8 mouse cellular contexts compared by ENCODE assay signal in the genomic region with DNA sequence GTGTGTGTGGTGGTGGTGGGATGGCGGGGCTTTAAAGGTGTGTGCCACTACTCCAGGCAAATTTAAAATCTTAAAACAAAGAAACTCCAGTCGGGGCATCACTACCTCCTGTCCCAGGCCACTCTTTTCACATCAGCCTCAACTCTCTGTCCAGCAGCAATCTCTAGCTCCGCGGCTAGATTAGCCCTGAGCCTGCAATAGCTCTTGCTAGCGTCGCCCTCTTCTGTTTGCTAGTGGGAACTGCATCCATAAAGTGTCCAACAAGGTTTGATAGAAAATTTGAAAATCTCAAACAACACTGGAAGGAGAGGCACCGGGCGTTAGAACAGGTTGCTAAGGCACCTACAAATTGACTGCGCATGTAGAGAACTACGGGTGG. TPM values are rescaled to one million over a fixed set of nuclear protein-coding genes. Genes with fewer than 3 reads are reported as not detected.
DNase-seq lines count a peak whose midpoint lies in the region; ATAC-seq and TF ChIP-seq lines count a peak whose summit lies in the region.

No protein-coding gene starts in this region.

- H3K9me3 ChIP-seq in forebrain, embryonic 15.5 days: no peaks in the 10 kb centered on the region
- H3K9me3 ChIP-seq in hindbrain, embryonic 11.5 days (ENCODE audit: control insufficient read depth, low read length): no peaks in the 10 kb centered on the region
- no peaks in the 10 kb centered on the region for H3K9me3 ChIP-seq in lung, embryonic 14.5 days (ENCODE audit: low read depth, low read length)

- no peak for TF ChIP-seq POLR2A in cerebellum, adult 2 months (IDR thresholded peaks at IDR 0.05; ENCODE audit: borderline replicate concordance, insufficient read depth, low read length)

- H3K4me1 ChIP-seq in cerebellum, adult 2 months (ENCODE audit: control insufficient read depth, insufficient read depth, low read length): no peaks in the 10 kb centered on the region
- peaks cover 9% of the 10 kb centered on the region for H3K4me1 ChIP-seq in forebrain, embryonic 15.5 days
- H3K4me1 ChIP-seq in hindbrain, embryonic 11.5 days (replicated peaks; ENCODE audit: control insufficient read depth, insufficient read depth, low read length): peaks cover 2% of the 10 kb centered on the region; the same call in 1 of the 2 replicates
- no peaks in the 10 kb centered on the region; the same call in 1 of the 2 replicates for H3K4me1 ChIP-seq in lung, embryonic 14.5 days (ENCODE audit: insufficient read depth)

- no peaks in the 10 kb centered on the region for H3K36me3 ChIP-seq in forebrain, embryonic 15.5 days
- H3K36me3 ChIP-seq in hindbrain, embryonic 11.5 days (ENCODE audit: control insufficient read depth, insufficient read depth, low read length): no peaks in the 10 kb centered on the region
- H3K36me3 ChIP-seq in lung, embryonic 14.5 days (ENCODE audit: insufficient read depth): no peaks in the 10 kb centered on the region

- peak; percentile 91 for DNase-seq in NIH3T3 (ENCODE audit: low read depth)
- peak; percentile 59 to 70 for DNase-seq in cerebellum, adult 2 months
- DNase-seq in hindbrain, embryonic 11.5 days (ENCODE audit: low spot score): peak; percentile 83
- peak; percentile 53 for DNase-seq in layer of hippocampus, adult 9-10 months (ENCODE audit: low spot score)
- peak; percentile 95 for DNase-seq in lung, embryonic 14.5 days
- DNase-seq in retina, adult 2 months (ENCODE audit: low read depth, low spot score): peak; percentile 49
- DNase-seq in thymus, postnatal 25 days: peak; percentile 80

- 6% methylated on average over 10 of the region's 10 CpGs for WGBS in cerebellum, adult 2 months
- 7% methylated on average over 10 of the region's 10 CpGs for WGBS in forebrain, embryonic 15.5 days
- 9% methylated on average over 10 of the region's 10 CpGs for WGBS in hindbrain, embryonic 11.5 days
- WGBS in lung, embryonic 14.5 days: 3% methylated on average over 10 of the region's 10 CpGs

- no peaks in the 10 kb centered on the region for H3K27me3 ChIP-seq in cerebellum, adult 2 months (ENCODE audit: control insufficient read depth, insufficient read depth, low read length)
- H3K27me3 ChIP-seq in forebrain, embryonic 15.5 days: no peaks in the 10 kb centered on the region
- no peaks in the 10 kb centered on the region for H3K27me3 ChIP-seq in hindbrain, embryonic 11.5 days (ENCODE audit: control insufficient read depth, insufficient read depth, low read length)
- no peaks in the 10 kb centered on the region for H3K27me3 ChIP-seq in lung, embryonic 14.5 days (ENCODE audit: insufficient read depth, low read length)

- no peak overlapping the region for H3K27ac ChIP-seq in cerebellum, adult 2 months (ENCODE audit: insufficient read depth, low read length)
- no peak overlapping the region for H3K27ac ChIP-seq in forebrain, embryonic 15.5 days (replicated peaks)
- H3K27ac ChIP-seq in hindbrain, embryonic 11.5 days (ENCODE audit: low read depth, low read length): no peak overlapping the region
- H3K27ac ChIP-seq in lung, embryonic 14.5 days (ENCODE audit: low read depth): peak overlapping the region; percentile 52; the same call in 1 of the 2 replicates

- H3K4me2 ChIP-seq in forebrain, embryonic 15.5 days (replicated peaks): peak overlapping the region; percentile 42
- H3K4me2 ChIP-seq in hindbrain, embryonic 11.5 days (replicated peaks; ENCODE audit: low read depth, low read length): no peak overlapping the region
- H3K4me2 ChIP-seq in lung, embryonic 14.5 days: peak overlapping the region; percentile 61

- no peak overlapping the region for H3K4me3 ChIP-seq in cerebellum, adult 2 months (replicated peaks; ENCODE audit: insufficient read depth, low read depth, low read length)
- H3K4me3 ChIP-seq in forebrain, embryonic 15.5 days: no peak overlapping the region
- H3K4me3 ChIP-seq in hindbrain, embryonic 11.5 days (ENCODE audit: low read depth, low read length): no peak overlapping the region
- H3K4me3 ChIP-seq in lung, embryonic 14.5 days (ENCODE audit: low read depth, low read length): peak overlapping the region; percentile 25

- H3K9ac ChIP-seq in forebrain, embryonic 15.5 days (replicated peaks): no peak overlapping the region
- no peak overlapping the region for H3K9ac ChIP-seq in hindbrain, embryonic 11.5 days (ENCODE audit: low read depth, low read length)
- no peak overlapping the region for H3K9ac ChIP-seq in lung, embryonic 14.5 days

- ATAC-seq in forebrain, embryonic 15.5 days (replicated peaks): no peak; the same call in 1 of the 2 replicates
- no peak for ATAC-seq in hindbrain, embryonic 11.5 days (ENCODE audit: low FRiP score)
- peak; percentile 59 for ATAC-seq in lung, embryonic 14.5 days (ENCODE audit: insufficient read depth)

- peak; percentile 75 for TF ChIP-seq CTCF in cerebellum, adult 2 months (IDR thresholded peaks at IDR 0.05; ENCODE audit: borderline replicate concordance, insufficient read depth, low read depth, low read length)
- TF ChIP-seq CTCF in lung, embryonic 14.5 days (IDR thresholded peaks at IDR 0.05; ENCODE audit: low read depth): peak; percentile 89

RNA-seq across cellular contexts. Expression of gene Cldn4, which starts 18.7 kb away (rescaled TPM):
- polyA plus RNA-seq in cerebellum, adult 2 months (2012; rRNA removed): 0.07 TPM in 1 of 2 replicates, not detected in the other
- not detected in 2 replicates for polyA plus RNA-seq in forebrain, embryonic 15.5 days (2015; fragmentation: Nextera tagmentation; extraction: Ambion mirVana)
- 7.8 and 10.2 TPM in 2 replicates for polyA plus RNA-seq in hindbrain, embryonic 11.5 days (2014; fragmentation: Nextera tagmentation; extraction: Ambion mirVana)
- 41.9 and 42.4 TPM in 2 replicates for polyA plus RNA-seq in lung, embryonic 14.5 days (2014; fragmentation: Nextera tagmentation; extraction: Ambion mirVana)

RNA-seq across cellular contexts. Expression of gene Cldn3, which starts 20.6 kb away (rescaled TPM):
- polyA plus RNA-seq in cerebellum, adult 2 months (2012; rRNA removed): 0.52 and 0.67 TPM in 2 replicates
- 12.3 and 12.7 TPM in 2 replicates for polyA plus RNA-seq in forebrain, embryonic 15.5 days (2015; fragmentation: Nextera tagmentation; extraction: Ambion mirVana)
- polyA plus RNA-seq in hindbrain, embryonic 11.5 days (2014; fragmentation: Nextera tagmentation; extraction: Ambion mirVana): 3.5 and 5.3 TPM in 2 replicates
- polyA plus RNA-seq in lung, embryonic 14.5 days (2014; fragmentation: Nextera tagmentation; extraction: Ambion mirVana): 137 and 139 TPM in 2 replicates

RNA-seq across cellular contexts. Expression of gene Mettl27, which starts 33.3 kb away (rescaled TPM):
- 9.5 and 10.9 TPM in 2 replicates for polyA plus RNA-seq in cerebellum, adult 2 months (2012; rRNA removed)
- polyA plus RNA-seq in forebrain, embryonic 15.5 days (2015; fragmentation: Nextera tagmentation; extraction: Ambion mirVana): 8.8 and 10.1 TPM in 2 replicates
- 8.3 and 8.6 TPM in 2 replicates for polyA plus RNA-seq in hindbrain, embryonic 11.5 days (2014; fragmentation: Nextera tagmentation; extraction: Ambion mirVana)
- polyA plus RNA-seq in lung, embryonic 14.5 days (2014; fragmentation: Nextera tagmentation; extraction: Ambion mirVana): 23.0 and 23.9 TPM in 2 replicates

RNA-seq across cellular contexts. Expression of gene Abhd11, which starts 43.5 kb away (rescaled TPM):
- 59.0 and 65.1 TPM in 2 replicates for polyA plus RNA-seq in cerebellum, adult 2 months (2012; rRNA removed)
- polyA plus RNA-seq in forebrain, embryonic 15.5 days (2015; fragmentation: Nextera tagmentation; extraction: Ambion mirVana): 69.5 and 70.3 TPM in 2 replicates
- polyA plus RNA-seq in hindbrain, embryonic 11.5 days (2014; fragmentation: Nextera tagmentation; extraction: Ambion mirVana): 45.1 and 48.3 TPM in 2 replicates
- polyA plus RNA-seq in lung, embryonic 14.5 days (2014; fragmentation: Nextera tagmentation; extraction: Ambion mirVana): 60.0 and 71.0 TPM in 2 replicates

RNA-seq across cellular contexts. Expression of gene Cldn13, which starts 50.1 kb away (rescaled TPM):
- not detected in 2 replicates for polyA plus RNA-seq in cerebellum, adult 2 months (2012; rRNA removed)
- not detected in 2 replicates for polyA plus RNA-seq in forebrain, embryonic 15.5 days (2015; fragmentation: Nextera tagmentation; extraction: Ambion mirVana)
- 3.1 and 4.1 TPM in 2 replicates for polyA plus RNA-seq in hindbrain, embryonic 11.5 days (2014; fragmentation: Nextera tagmentation; extraction: Ambion mirVana)
- polyA plus RNA-seq in lung, embryonic 14.5 days (2014; fragmentation: Nextera tagmentation; extraction: Ambion mirVana): 0.39 TPM in 1 of 2 replicates, not detected in the other

Comparison
In these comparisons a context has a peak if more than half of its experiments do, and no peak if none do; other contexts are left out.
1. RNA of gene Cldn3, which starts 20.6 kb away (polyA plus RNA-seq): 137 to 139 TPM in lung, embryonic 14.5 days; 12.3 to 12.7 TPM in forebrain, embryonic 15.5 days, 3.5 to 5.3 TPM in hindbrain, embryonic 11.5 days and 0.52 to 0.67 TPM in cerebellum, adult 2 months; every median in the first group is over 10 times any median in the second.
2. Peak in every context shown above with its lines, with median percentiles within 50 percentile points of each other: DNase-seq.